Mouse (Mus musculus): ENCODE results near the gene Ppara. TPM values are rescaled to one million over a fixed set of nuclear protein-coding genes. Genes with fewer than 3 reads are reported as not detected.

The Ppara gene
- polyA plus RNA-seq, 1 experiment from 2014 or later = 5.0 TPM

GRCm38 (mm10) chr15:85733686-85734085 lies 1.1 kb upstream of the Ppara start:
- H3K4me2 ChIP-seq = no peak overlapping the region
- 88% methylated on average over 2 of the region's 2 CpGs for WGBS
- no peak overlapping the region for H3K9ac ChIP-seq
- no peaks in the 10 kb centered on the region for H3K36me3 ChIP-seq
- H3K9me3 ChIP-seq (replicated peaks) = no peaks in the 10 kb centered on the region
- H3K4me3 ChIP-seq (replicated peaks) = no peak overlapping the region
- H3K27me3 ChIP-seq = peaks cover 69% of the 10 kb centered on the region
- ATAC-seq (replicated peaks; ENCODE audit: low FRiP score) = no peak
- H3K4me1 ChIP-seq = peaks cover 19% of the 10 kb centered on the region
- H3K27ac ChIP-seq = no peak overlapping the region

GRCm38 (mm10) chr15:85734148-85734547 lies 635 bp upstream of the Ppara start:
- peak overlapping the region; percentile 96 for H3K4me2 ChIP-seq
- no peak overlapping the region for H3K9ac ChIP-seq
- ATAC-seq (replicated peaks; ENCODE audit: low FRiP score) = no peak
- H3K4me1 ChIP-seq = peaks cover 19% of the 10 kb centered on the region
- no peaks in the 10 kb centered on the region for H3K36me3 ChIP-seq
- peak overlapping the region; percentile 85 for H3K4me3 ChIP-seq (replicated peaks)
- no peak overlapping the region for H3K27ac ChIP-seq
- 44% methylated on average over 8 of the region's 8 CpGs for WGBS
- H3K9me3 ChIP-seq (replicated peaks) = no peaks in the 10 kb centered on the region
- H3K27me3 ChIP-seq = peaks cover 68% of the 10 kb centered on the region

DNA sequence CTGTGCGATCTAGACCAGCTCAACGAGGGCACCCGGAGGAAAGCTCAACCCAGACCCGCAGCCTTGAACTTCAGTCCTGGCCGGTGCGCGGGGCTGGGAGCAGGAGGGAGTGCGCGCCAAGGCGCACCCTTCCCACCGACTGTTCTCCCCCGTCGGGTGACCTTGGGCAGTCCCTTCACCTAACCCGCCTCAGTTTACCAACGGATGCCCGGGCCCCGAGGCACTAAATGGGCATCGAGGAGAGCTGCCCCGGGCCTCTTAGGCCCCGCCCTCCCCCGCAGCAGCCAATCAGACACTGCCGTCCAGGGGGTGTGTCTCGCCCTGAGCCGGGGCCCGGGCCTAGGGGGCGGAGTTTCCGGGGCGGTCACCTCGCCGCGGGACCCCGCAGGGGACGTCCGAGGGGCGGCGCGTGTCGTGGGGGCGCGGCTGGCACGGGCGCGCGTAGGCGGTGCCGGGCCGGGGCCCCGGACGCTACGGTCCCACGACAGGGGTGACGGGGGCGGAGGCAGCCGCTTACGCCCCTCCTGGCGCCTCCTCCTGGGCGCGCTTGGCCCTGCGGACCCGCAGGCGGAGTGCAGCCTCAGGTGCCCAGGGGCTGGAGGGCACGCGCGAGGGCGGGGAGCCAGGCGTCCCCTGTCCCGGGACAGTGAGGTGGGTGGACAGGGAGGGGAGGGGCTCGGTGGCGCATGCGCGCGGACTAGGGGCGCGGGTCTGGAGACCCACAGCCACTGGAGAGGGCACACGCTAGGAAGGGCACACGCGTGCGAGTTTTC lies 466 bp downstream of the Ppara start:
- H3K4me2 ChIP-seq = peak overlapping the region; percentile 96
- peak overlapping the region; percentile 85 for H3K4me3 ChIP-seq (replicated peaks)
- no peak overlapping the region for H3K27ac ChIP-seq
- peaks cover 65% of the 10 kb centered on the region for H3K27me3 ChIP-seq
- peak overlapping the region; percentile 63 for H3K9ac ChIP-seq
- no peaks in the 10 kb centered on the region for H3K9me3 ChIP-seq (replicated peaks)
- H3K4me1 ChIP-seq = peaks cover 19% of the 10 kb centered on the region
- WGBS = under 1% methylated on average over 62 of the region's 78 CpGs
- H3K36me3 ChIP-seq = no peaks in the 10 kb centered on the region
- peak; percentile 94 for ATAC-seq (replicated peaks; ENCODE audit: low FRiP score)

DNA sequence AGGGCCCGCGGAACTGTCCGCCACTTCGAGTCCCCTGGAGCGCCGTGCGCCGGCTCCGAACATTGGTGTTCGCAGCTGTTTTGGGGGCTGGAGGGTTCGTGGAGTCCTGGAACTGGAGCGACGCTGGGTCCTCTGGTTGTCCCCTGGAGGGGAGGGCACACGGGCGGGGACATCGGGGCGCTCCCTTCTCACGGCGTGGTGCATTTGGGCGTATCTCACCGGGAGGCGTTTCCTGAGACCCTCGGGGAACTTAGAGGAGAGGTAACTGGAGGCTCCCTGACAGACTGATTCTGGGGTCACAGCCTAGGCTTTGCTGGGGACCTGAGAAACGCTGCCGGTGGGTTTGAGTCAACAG lies 1.0 kb downstream of the Ppara start:
- no peaks in the 10 kb centered on the region for H3K36me3 ChIP-seq
- H3K4me1 ChIP-seq = peaks cover 19% of the 10 kb centered on the region
- WGBS = under 1% methylated on average over 25 of the region's 25 CpGs
- peak overlapping the region; percentile 85 for H3K4me3 ChIP-seq (replicated peaks)
- H3K27ac ChIP-seq = no peak overlapping the region
- peaks cover 67% of the 10 kb centered on the region for H3K27me3 ChIP-seq
- peak overlapping the region; percentile 96 for H3K4me2 ChIP-seq
- H3K9ac ChIP-seq = peak overlapping the region; percentile 63
- no peak; the same call in 1 of the 2 replicates for ATAC-seq (replicated peaks; ENCODE audit: low FRiP score)
- no peaks in the 10 kb centered on the region for H3K9me3 ChIP-seq (replicated peaks)

DNA sequence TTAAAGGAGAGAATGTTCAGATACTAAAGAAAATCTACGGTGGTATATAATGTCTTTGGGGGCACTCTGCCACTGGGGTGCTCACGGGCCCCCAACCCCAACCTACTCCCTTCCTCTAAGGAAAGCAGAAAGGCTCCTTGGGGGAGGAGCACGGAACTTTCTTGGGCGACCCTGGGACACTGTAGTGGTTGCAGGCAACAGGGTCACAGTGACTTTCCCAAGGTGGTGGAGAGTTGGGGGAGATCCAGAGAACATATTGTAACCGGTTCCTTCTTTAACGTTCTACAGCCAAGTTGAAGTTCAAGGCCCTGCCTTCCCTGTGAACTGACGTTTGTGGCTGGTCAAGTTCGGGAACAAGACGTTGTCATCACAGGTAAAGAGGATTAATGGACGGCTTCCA lies 1.7 kb downstream of the Ppara start:
- Histone ChIP-seq H3K9ac (no peak overlapping the region), H3K4me1 (peaks cover 19% of the 10 kb centered on the region), H3K9me3 (replicated peaks) (no peaks in the 10 kb centered on the region), H3K27me3 (peaks cover 69% of the 10 kb centered on the region), H3K36me3 (no peaks in the 10 kb centered on the region), H3K27ac (no peak overlapping the region), H3K4me3 (replicated peaks) (peak overlapping the region; percentile 85; the same call in 1 of the 2 replicates), H3K4me2 (peak overlapping the region; percentile 96)
- no peak for ATAC-seq (replicated peaks; ENCODE audit: low FRiP score)
- WGBS = 64% methylated on average over 10 of the region's 10 CpGs

GRCm38 (mm10) chr15:85738416-85738815 lies 3.6 kb downstream of the Ppara start:
- Histone ChIP-seq H3K9me3 (replicated peaks) (no peaks in the 10 kb centered on the region), H3K4me1 (peaks cover 19% of the 10 kb centered on the region), H3K27ac (no peak overlapping the region), H3K27me3 (peaks cover 59% of the 10 kb centered on the region), H3K4me2 (no peak overlapping the region), H3K9ac (no peak overlapping the region), H3K36me3 (no peaks in the 10 kb centered on the region), H3K4me3 (replicated peaks) (no peak overlapping the region)
- WGBS = 84% methylated on average over 3 of the region's 3 CpGs
- no peak for ATAC-seq (replicated peaks; ENCODE audit: low FRiP score)

DNA sequence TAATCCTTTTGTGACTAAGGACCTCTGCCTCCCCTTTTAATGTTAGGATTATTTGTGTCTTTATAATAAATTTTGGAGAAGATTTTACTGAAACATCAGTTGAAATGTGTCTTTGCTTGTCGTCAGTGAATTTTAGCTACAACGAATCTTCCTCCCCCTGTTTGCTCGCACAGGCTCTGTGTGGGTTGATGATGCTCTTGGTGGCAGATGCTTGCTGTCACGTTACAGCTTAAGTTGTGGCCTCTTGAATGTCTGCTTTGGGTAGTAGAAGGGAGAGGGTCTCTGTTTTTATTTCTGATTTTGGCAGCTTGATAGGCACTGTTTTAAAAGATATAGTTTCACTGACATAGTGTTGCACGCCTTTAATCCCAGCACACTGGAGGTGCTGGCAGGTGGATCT lies 4.2 kb downstream of the Ppara start:
- H3K9me3 ChIP-seq (replicated peaks) = no peaks in the 10 kb centered on the region
- no peak overlapping the region for H3K4me2 ChIP-seq
- no peaks in the 10 kb centered on the region for H3K36me3 ChIP-seq
- H3K4me3 ChIP-seq (replicated peaks) = no peak overlapping the region
- H3K27ac ChIP-seq = no peak overlapping the region
- peaks cover 19% of the 10 kb centered on the region for H3K4me1 ChIP-seq
- no peak overlapping the region for H3K9ac ChIP-seq
- H3K27me3 ChIP-seq = peaks cover 54% of the 10 kb centered on the region
- no peak for ATAC-seq (replicated peaks; ENCODE audit: low FRiP score)
- WGBS = 76% methylated on average over 5 of the region's 5 CpGs

- ATAC-seq (replicated peaks; ENCODE audit: low FRiP score) = no peak
- H3K4me2 ChIP-seq = no peak overlapping the region
- peaks cover 13% of the 10 kb centered on the region for H3K4me1 ChIP-seq
- no peak overlapping the region for H3K27ac ChIP-seq
- H3K9ac ChIP-seq = no peak overlapping the region
- no peak overlapping the region for H3K4me3 ChIP-seq (replicated peaks)
- peaks cover 19% of the 10 kb centered on the region for H3K27me3 ChIP-seq
- 81% methylated on average over 9 of the region's 9 CpGs for WGBS
- H3K36me3 ChIP-seq = no peaks in the 10 kb centered on the region
- no peaks in the 10 kb centered on the region for H3K9me3 ChIP-seq (replicated peaks)
Observed at GRCm38 (mm10) chr15:85742608-85743007, 7.8 kb downstream of the Ppara start.

DNA sequence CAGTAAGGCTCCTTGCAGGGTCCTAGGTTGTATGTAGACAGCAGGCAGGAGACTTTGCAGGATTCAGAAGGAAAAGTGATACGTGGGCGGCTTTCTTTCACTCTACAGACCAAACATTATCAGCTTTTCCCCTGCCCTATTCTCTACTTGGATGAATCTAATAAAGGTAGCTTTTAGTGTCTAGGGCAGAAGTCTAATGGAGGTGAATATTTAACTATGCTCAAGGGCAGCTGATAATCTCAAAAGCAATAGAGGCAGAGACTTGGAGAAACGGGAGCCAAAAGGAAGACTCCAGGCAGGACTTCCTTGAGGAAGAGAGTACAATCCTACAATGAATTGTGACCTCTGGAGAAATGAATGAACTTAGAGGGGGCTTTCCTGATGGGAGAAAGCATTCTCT lies 9.2 kb downstream of the Ppara start:
- peaks cover 13% of the 10 kb centered on the region for H3K4me1 ChIP-seq
- WGBS = 69% methylated on average over 3 of the region's 3 CpGs
- H3K36me3 ChIP-seq = no peaks in the 10 kb centered on the region
- H3K27me3 ChIP-seq = peaks cover 15% of the 10 kb centered on the region
- ATAC-seq (replicated peaks; ENCODE audit: low FRiP score) = no peak
- H3K27ac ChIP-seq = no peak overlapping the region
- H3K4me2 ChIP-seq = no peak overlapping the region
- H3K9ac ChIP-seq = no peak overlapping the region
- H3K9me3 ChIP-seq (replicated peaks) = no peaks in the 10 kb centered on the region
- no peak overlapping the region for H3K4me3 ChIP-seq (replicated peaks)

GRCm38 (mm10) chr15:85746178-85746577 lies 11.4 kb downstream of the Ppara start:
- Histone ChIP-seq H3K4me1 (peaks cover 13% of the 10 kb centered on the region), H3K27ac (no peak overlapping the region), H3K9ac (no peak overlapping the region), H3K9me3 (replicated peaks) (no peaks in the 10 kb centered on the region), H3K4me2 (no peak overlapping the region), H3K27me3 (peaks cover 9% of the 10 kb centered on the region; the same call in 1 of the 2 replicates), H3K4me3 (replicated peaks) (no peak overlapping the region), H3K36me3 (no peaks in the 10 kb centered on the region)
- no peak for ATAC-seq (replicated peaks; ENCODE audit: low FRiP score)
- WGBS = 68% methylated on average over 8 of the region's 8 CpGs

DNA sequence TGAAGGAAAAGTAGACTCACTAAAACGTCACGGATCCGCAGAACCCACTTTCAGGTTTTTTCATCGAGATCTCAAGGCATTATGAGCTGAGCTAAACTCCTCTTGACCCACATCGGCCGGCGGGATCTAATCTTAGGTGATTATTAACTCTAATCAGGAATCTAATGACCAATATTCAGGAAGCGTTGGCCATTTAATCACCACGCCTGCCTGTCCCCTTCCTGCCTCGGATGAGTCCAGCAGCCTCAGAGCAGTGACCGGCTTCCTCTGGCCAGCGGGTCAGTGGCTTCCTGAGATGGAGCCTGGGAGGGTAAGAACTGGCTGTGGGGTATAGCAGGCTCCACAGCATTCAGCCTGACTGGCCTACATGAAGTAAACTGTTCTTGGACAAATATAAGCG lies 11.9 kb downstream of the Ppara start:
- WGBS = 64% methylated on average over 13 of the region's 13 CpGs
- ATAC-seq (replicated peaks; ENCODE audit: low FRiP score) = no peak
- no peaks in the 10 kb centered on the region for H3K9me3 ChIP-seq (replicated peaks)
- H3K27me3 ChIP-seq = peaks cover 8% of the 10 kb centered on the region; the same call in 1 of the 2 replicates
- H3K4me1 ChIP-seq = peaks cover 13% of the 10 kb centered on the region
- no peak overlapping the region for H3K9ac ChIP-seq
- H3K27ac ChIP-seq = no peak overlapping the region
- H3K4me2 ChIP-seq = no peak overlapping the region
- no peaks in the 10 kb centered on the region for H3K36me3 ChIP-seq
- no peak overlapping the region for H3K4me3 ChIP-seq (replicated peaks)

DNA sequence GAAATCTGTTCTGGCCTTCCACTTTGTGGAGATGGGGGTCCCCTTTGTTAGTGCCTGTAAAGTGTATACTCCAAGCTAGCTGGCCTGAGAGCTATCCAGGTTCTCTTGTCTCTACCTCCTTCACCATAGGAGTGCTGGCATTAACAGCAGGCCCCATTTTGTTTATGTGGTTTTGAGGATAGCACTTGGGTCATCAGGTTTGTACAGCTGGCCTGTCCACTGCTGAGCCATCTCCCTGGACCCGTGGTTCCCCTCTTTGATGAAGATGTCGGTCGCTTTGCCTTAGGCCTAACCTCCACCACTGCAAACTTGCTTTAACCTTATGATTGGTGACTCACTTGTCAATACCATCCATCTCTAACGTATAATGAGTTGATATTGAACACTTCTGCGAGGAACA lies 13.2 kb downstream of the Ppara start:
- WGBS = 85% methylated on average over 5 of the region's 5 CpGs
- ATAC-seq (replicated peaks; ENCODE audit: low FRiP score) = no peak
- Histone ChIP-seq H3K4me2 (no peak overlapping the region), H3K27me3 (peaks cover 3% of the 10 kb centered on the region; the same call in 1 of the 2 replicates), H3K4me1 (peaks cover 13% of the 10 kb centered on the region), H3K4me3 (replicated peaks) (no peak overlapping the region), H3K9ac (no peak overlapping the region), H3K9me3 (replicated peaks) (no peaks in the 10 kb centered on the region), H3K27ac (no peak overlapping the region), H3K36me3 (no peaks in the 10 kb centered on the region)

DNA sequence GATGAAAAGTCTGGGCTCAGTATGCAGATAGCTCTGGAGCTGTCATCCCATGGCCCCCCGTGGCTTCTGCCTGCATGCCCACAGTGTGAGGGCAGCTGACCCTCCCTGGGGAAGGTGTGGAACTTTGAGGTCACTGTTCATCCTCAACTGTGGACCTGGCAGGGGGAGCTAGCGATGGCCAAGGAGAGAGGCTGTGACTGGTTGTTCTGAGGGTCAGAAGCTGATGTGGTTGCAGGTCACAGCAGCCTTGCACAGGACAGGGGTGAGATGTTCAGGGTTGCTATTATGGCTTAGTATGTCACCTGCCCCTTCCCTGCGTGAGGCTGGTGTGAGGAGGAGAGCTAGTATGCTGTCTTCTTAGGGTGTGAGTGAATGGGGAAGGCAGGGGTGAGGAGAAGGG lies 13.7 kb downstream of the Ppara start:
- Histone ChIP-seq H3K9me3 (replicated peaks) (no peaks in the 10 kb centered on the region), H3K9ac (no peak overlapping the region), H3K27me3 (0 out of 2 replicates have a peak, but pooled peaks cover under 1% of the 10 kb centered on the region), H3K4me1 (peaks cover 13% of the 10 kb centered on the region), H3K4me3 (replicated peaks) (no peak overlapping the region), H3K4me2 (no peak overlapping the region), H3K36me3 (no peaks in the 10 kb centered on the region), H3K27ac (no peak overlapping the region)
- WGBS = 77% methylated on average over 3 of the region's 3 CpGs
- ATAC-seq (replicated peaks; ENCODE audit: low FRiP score) = no peak
